Mouse (Mus musculus) thymus, adult 2 months (tissue): ENCODE measurements around the gene Pip4k2a.

Experiments
- CTCF ChIP-seq: fragments of 200-500 bp; IDR thresholded peaks from 2 replicates; pipeline ENCODE4 v1.5.1; 2012; ENCODE audit warnings: mild to moderate bottlenecking, control low read depth, low read length, moderate library complexity, borderline replicate concordance; ENCODE audit not compliant: control insufficient read depth, poor library complexity, insufficient read depth; ENCODE audit errors: extremely low read depth
- POLR2A ChIP-seq: fragments of 200-500 bp; IDR thresholded peaks from 2 replicates; pipeline ENCODE4 v1.6.1; 2012; ENCODE audit warnings: mild to moderate bottlenecking, low read length, control low read depth, moderate library complexity; ENCODE audit not compliant: control insufficient read depth, poor library complexity, insufficient read depth; ENCODE audit errors: extremely low read depth

DNA sequence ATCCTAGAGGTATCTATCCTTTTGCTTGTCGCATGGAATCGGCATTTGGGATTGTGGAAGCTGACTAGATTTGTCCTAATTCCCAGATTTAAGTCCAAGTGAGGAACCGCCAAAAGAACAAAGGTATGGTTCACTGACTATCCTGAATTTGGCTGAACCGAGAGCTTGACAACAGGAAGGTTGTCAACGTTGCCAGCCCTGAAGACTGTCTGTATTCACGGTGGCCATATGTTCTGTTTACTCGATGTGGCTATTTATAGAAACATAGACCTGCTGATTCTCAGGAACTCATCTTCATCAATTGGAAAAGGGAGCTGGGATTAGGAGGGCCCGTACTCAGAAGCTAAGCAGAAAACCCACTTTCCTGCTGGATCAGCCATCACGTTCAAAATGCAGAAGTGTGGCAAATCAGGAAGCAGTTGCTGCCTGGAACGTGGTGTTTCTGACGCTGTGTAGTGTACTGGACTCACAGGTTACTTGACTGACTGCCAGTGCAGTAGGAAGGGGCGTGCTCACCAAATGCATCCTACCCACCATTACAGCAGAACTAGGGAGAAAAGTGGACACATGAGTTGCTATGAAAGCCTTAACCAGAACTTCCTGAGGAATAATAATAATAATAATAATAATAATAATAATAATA lies 162.5 kb downstream of the Pip4k2a start:
- TF ChIP-seq POLR2A (no peak), CTCF (no peak)
